Mouse (Mus musculus) heart, adult 2 months (tissue): ENCODE measurements around the gene Wnt7b. TPM values are rescaled to one million over a fixed set of nuclear protein-coding genes. Genes with fewer than 3 reads are reported as not detected.

Experiments
- DNase-seq, 2 experiments: peaks; one replicate each; pipeline ENCODE4 v3.0.0; 2021
- H3K27ac ChIP-seq: fragments of 200-600 bp; 2 replicates; pipeline ENCODE4 v1.8.1; 2022
- H3K27me3 ChIP-seq: fragments of 200-500 bp; 2 replicates; pipeline ENCODE4 v1.6.1; 2012; ENCODE audit warnings: mild to moderate bottlenecking, low read length, inconsistent platforms, mixed read lengths; ENCODE audit not compliant: control insufficient read depth, insufficient read depth
- H3K36me3 ChIP-seq: fragments of 200-500 bp; 2 replicates; pipeline ENCODE4 v1.6.1; 2012; ENCODE audit warnings: low read length, inconsistent platforms; ENCODE audit not compliant: control insufficient read depth, insufficient read depth
- H3K4me1 ChIP-seq: fragments of 200-500 bp; 2 replicates; pipeline ENCODE4 v1.6.1; 2011; ENCODE audit warnings: low read length; ENCODE audit not compliant: control insufficient read depth, insufficient read depth
- H3K4me3 ChIP-seq: fragments of 200-600 bp; 2 replicates; pipeline ENCODE4 v1.8.1; 2022
- H3K79me2 ChIP-seq: fragments of 200-500 bp; replicated peaks from 2 replicates; pipeline ENCODE4 v1.6.1; 2012; ENCODE audit warnings: mild to moderate bottlenecking, inconsistent platforms, low read length, moderate library complexity, mixed read lengths; ENCODE audit not compliant: control insufficient read depth, insufficient read depth
- H3K9ac ChIP-seq: fragments of 200-500 bp; 2 replicates; pipeline ENCODE4 v1.6.1; 2012; ENCODE audit warnings: low read depth, mild to moderate bottlenecking, control low read depth, inconsistent platforms, low read length, mixed read lengths
- CTCF ChIP-seq: fragments of 200-600 bp; IDR thresholded peaks from 2 replicates; pipeline ENCODE4 v1.8.1; 2022; ENCODE audit warnings: antibody characterized with exemption, mild to moderate bottlenecking, moderate library complexity
- EP300 ChIP-seq: fragments of 200-500 bp; IDR thresholded peaks from 2 replicates; pipeline ENCODE4 v1.6.1; 2011; ENCODE audit warnings: low read depth, low read length, control low read depth; ENCODE audit not compliant: insufficient read depth
- POLR2A ChIP-seq: fragments of 200-500 bp; IDR thresholded peaks from 2 replicates; pipeline ENCODE4 v1.6.1; 2011; ENCODE audit warnings: mild to moderate bottlenecking, low read depth, low read length, control low read depth; ENCODE audit not compliant: insufficient read depth
- WGBS: fragments of 180-500 bp; shearing (Covaris S2); methylation state at CpG from one replicate; pipeline ENCODE4 v1.1.7; 2018; 5-methylcytosine and 5-hydroxymethylcytosine counted together
- intact Hi-C: fragments of 180-260 bp; cut with DNase I; formaldehyde crosslinking; loops from one replicate; pipeline ENCODE4 v1.15.1; 2025
- polyA plus RNA-seq: library from polyadenylated mRNA; depleted of rRNA; stranded (reverse); fragments of >200 nt; gene quantifications from 2 replicates; pipeline ENCODE4 v1.2.3, GENCODE M21; 2012
- total RNA-seq, 2 experiments: library from RNA; stranded (reverse); gene quantifications; 2 replicates each; pipeline ENCODE4 v1.2.3; 2021

Wnt7b gene
- total and polyA plus RNA-seq, 3 experiments: 0.14 to 0.41 (median 0.18) TPM

GRCm38 (mm10) chr15:85529911-85530310, 52.4 kb downstream of the Wnt7b start:
- 62% methylated on average over 3 of the region's 3 CpGs for WGBS
- Histone ChIP-seq H3K36me3 (no peaks in the 10 kb centered on the region), H3K9ac (no peak overlapping the region), H3K27me3 (no peaks in the 10 kb centered on the region), H3K27ac (no peak overlapping the region), H3K79me2 (no peaks in the 10 kb centered on the region), H3K4me3 (no peak overlapping the region), H3K4me1 (no peaks in the 10 kb centered on the region)
- TF ChIP-seq CTCF (no peak), EP300 (no peak), POLR2A (no peak)
- intact Hi-C loops: no loop called here
- DNase-seq: no peak

- H3K4me1 ChIP-seq: no peaks in the 10 kb centered on the region
- H3K27ac ChIP-seq: no peak overlapping the region
- no peaks in the 10 kb centered on the region for H3K36me3 ChIP-seq
- intact Hi-C loops: no loop called here
- TF ChIP-seq POLR2A: no peak
- TF ChIP-seq CTCF: no peak
- no peak for TF ChIP-seq EP300
- DNase-seq: no peak
- no peak overlapping the region for H3K4me3 ChIP-seq
- H3K79me2 ChIP-seq: no peaks in the 10 kb centered on the region
- 61% methylated on average over 12 of the region's 12 CpGs for WGBS
- no peak overlapping the region for H3K9ac ChIP-seq
- H3K27me3 ChIP-seq: no peaks in the 10 kb centered on the region
Measured at GRCm38 (mm10) chr15:85524404-85524950, 57.8 kb downstream of the Wnt7b start.

GRCm38 (mm10) chr15:85523173-85523991, 58.9 kb downstream of the Wnt7b start:
- 7% methylated on average over 14 of the region's 14 CpGs for WGBS
- intact Hi-C loops: no loop called here

GRCm38 (mm10) chr15:85519438-85519837, 62.8 kb downstream of the Wnt7b start:
- Histone ChIP-seq H3K79me2 (no peaks in the 10 kb centered on the region), H3K4me3 (no peak overlapping the region), H3K27me3 (no peaks in the 10 kb centered on the region), H3K9ac (no peak overlapping the region), H3K27ac (no peak overlapping the region), H3K36me3 (no peaks in the 10 kb centered on the region), H3K4me1 (no peaks in the 10 kb centered on the region)
- WGBS: 69% methylated on average over 4 of the region's 4 CpGs
- intact Hi-C loops: no loop called here
- DNase-seq: no peak
- no peak for TF ChIP-seq EP300
- no peak for TF ChIP-seq CTCF
- no peak for TF ChIP-seq POLR2A

More at GRCm38 (mm10) chr15:85523173-85523991, 58.9 kb downstream of the Wnt7b start:
- Histone ChIP-seq H3K4me1 (no peaks in the 10 kb centered on the region), H3K27me3 (no peaks in the 10 kb centered on the region), H3K4me3 (no peak overlapping the region), H3K36me3 (no peaks in the 10 kb centered on the region), H3K9ac (0 out of 2 replicates have a peak overlapping the region, but pooled peaks have one; percentile 6), H3K27ac (no peak overlapping the region), H3K79me2 (no peaks in the 10 kb centered on the region)
- DNase-seq: peak; percentile 75 to 81
- TF ChIP-seq POLR2A (no peak), CTCF (peak; percentile 32), EP300 (no peak)

- Histone ChIP-seq H3K36me3 (no peaks in the 10 kb centered on the region), H3K4me3 (no peak overlapping the region), H3K27me3 (no peaks in the 10 kb centered on the region), H3K27ac (no peak overlapping the region), H3K9ac (no peak overlapping the region), H3K79me2 (no peaks in the 10 kb centered on the region), H3K4me1 (no peaks in the 10 kb centered on the region)
- DNase-seq: no peak
- WGBS: 84% methylated on average over 32 of the region's 32 CpGs
- no peak for TF ChIP-seq EP300
- intact Hi-C loops: no loop called here
Measured at GRCm38 (mm10) chr15:85507370-85508014, 74.8 kb downstream of the Wnt7b start.

GRCm38 (mm10) chr15:85506680-85507079, 75.6 kb downstream of the Wnt7b start:
- 54% methylated on average over 1 of the region's 1 CpGs for WGBS
- H3K27ac ChIP-seq: no peak overlapping the region
- H3K9ac ChIP-seq: no peak overlapping the region
- H3K4me3 ChIP-seq: no peak overlapping the region
- no peaks in the 10 kb centered on the region for H3K4me1 ChIP-seq
- no peak for DNase-seq
- intact Hi-C loops: no loop called here
- no peaks in the 10 kb centered on the region for H3K36me3 ChIP-seq
- no peaks in the 10 kb centered on the region for H3K27me3 ChIP-seq
- TF ChIP-seq CTCF (no peak), EP300 (no peak), POLR2A (no peak)
- H3K79me2 ChIP-seq: no peaks in the 10 kb centered on the region
